Mouse (Mus musculus): ENCODE data around the gene Cd300e.
"Not testable (repeated sequence)": the region's sequence is repeated elsewhere in the genome, so short reads cannot be mapped to it uniquely, and the experiment has no call there.

The Cd300e gene

GRCm38 (mm10) chr11:115083376-115084139 is 21.6 kb upstream of the Cd300e start:
- in situ Hi-C loops (cut with MboI; ENCODE audit: unreplicated experiment in 2 of 2), result loop anchor here (5.0 kb wide), 2 partner anchors 189 to 269 kb away; no protein-coding TSS in a partner anchor

GRCm38 (mm10) chr11:115082196-115082595 is 20.2 kb upstream of the Cd300e start:
- in situ Hi-C loops (cut with MboI; ENCODE audit: unreplicated experiment in 2 of 2), result loop anchor here (5.0 kb wide), 2 partner anchors 190 to 270 kb away; no protein-coding TSS in a partner anchor

DNA sequence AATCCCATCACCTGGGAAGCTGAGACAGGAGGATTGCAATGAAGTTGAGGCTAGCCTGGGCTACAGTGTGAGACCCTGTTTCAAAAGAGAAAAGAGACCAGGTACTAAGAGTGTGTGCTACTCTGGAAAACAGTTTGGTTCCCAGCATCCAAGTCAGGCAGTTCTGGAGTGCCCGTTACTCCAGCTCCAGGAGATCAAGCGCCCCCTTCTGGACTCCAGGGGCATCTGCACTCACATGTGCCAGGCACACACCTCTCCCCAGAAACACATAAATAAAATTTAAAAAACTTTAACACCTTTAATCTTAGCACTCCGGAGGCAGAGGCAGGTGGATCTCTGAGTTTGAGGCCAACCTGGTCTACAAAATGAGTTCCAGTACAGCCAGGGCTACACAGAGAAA is 19.4 kb upstream of the Cd300e start:
- in situ Hi-C loops (cut with MboI; ENCODE audit: unreplicated experiment in 2 of 2), result loop anchor here (5.0 kb wide), 2 partner anchors 191 to 271 kb away; no protein-coding TSS in a partner anchor

- in situ Hi-C loops (cut with MboI; ENCODE audit: unreplicated experiment in 2 of 2), result loop anchor here (5.0 kb wide), 2 partner anchors 191 to 271 kb away; no protein-coding TSS in a partner anchor
Measured at GRCm38 (mm10) chr11:115080886-115081285, 18.9 kb upstream of the Cd300e start.

DNA sequence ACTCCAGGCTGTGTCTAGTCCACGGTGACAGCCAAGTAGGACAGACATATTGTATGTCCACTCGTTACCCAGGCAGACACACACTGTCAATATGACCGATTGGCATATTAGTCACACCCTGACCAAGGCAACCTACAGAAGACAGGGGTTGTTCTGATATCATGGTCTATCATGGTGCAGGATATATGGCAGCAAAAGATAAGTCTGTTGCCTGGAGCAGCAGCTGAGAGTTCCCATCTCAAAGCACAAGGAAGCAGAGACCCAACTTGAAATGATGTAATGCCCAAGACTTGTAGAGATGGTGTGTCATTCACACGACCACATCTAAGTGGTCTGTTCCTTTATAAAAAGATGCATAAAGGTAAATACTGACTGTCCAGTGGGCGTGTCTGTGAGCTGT is 16.7 kb upstream of the Cd300e start:
- in situ Hi-C loops (cut with MboI; ENCODE audit: unreplicated experiment in 2 of 2), result no loop called here

GRCm38 (mm10) chr11:115077436-115077835 is 15.5 kb upstream of the Cd300e start:
- in situ Hi-C loops (cut with MboI; ENCODE audit: unreplicated experiment in 2 of 2), result no loop called here

DNA sequence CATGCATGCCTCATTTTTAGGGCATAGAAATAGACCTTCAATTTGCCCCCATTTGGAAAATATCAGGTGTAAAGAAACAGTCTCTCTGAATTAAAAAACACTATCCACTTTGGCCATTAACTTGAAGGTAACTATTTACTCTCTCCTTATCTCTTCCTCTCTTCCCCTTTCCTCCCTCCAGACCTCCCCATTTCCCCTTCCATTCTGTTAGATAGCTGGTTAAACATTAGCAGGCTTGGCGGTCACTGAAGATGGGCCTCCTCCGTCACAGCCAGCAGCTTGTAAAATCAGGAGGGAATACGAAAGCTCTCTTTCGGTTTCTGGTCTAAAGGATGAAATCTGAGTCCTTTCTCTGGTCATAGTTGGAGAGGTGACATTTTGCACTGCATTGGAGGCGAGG is 13.9 kb upstream of the Cd300e start:
- in situ Hi-C loops (cut with MboI; ENCODE audit: unreplicated experiment in 2 of 2), result no loop called here

GRCm38 (mm10) chr11:115075407-115075806 is 13.4 kb upstream of the Cd300e start:
- in situ Hi-C loops (cut with MboI; ENCODE audit: unreplicated experiment in 2 of 2), result no loop called here

GRCm38 (mm10) chr11:115073002-115073401 is 11.0 kb upstream of the Cd300e start:
- in situ Hi-C loops (cut with MboI; ENCODE audit: unreplicated experiment in 2 of 2), result loop anchor here in 1 of 2 experiments (25.0 kb wide), 1 partner anchor 386 kb away; the partner anchor contains the start of gene Ttyh2

GRCm38 (mm10) chr11:115071631-115072294 is 9.8 kb upstream of the Cd300e start:
- in situ Hi-C loops (cut with MboI; ENCODE audit: unreplicated experiment in 2 of 2), result loop anchor here in 1 of 2 experiments (25.0 kb wide), 1 partner anchor 384 kb away; the partner anchor contains the start of gene Ttyh2

DNA sequence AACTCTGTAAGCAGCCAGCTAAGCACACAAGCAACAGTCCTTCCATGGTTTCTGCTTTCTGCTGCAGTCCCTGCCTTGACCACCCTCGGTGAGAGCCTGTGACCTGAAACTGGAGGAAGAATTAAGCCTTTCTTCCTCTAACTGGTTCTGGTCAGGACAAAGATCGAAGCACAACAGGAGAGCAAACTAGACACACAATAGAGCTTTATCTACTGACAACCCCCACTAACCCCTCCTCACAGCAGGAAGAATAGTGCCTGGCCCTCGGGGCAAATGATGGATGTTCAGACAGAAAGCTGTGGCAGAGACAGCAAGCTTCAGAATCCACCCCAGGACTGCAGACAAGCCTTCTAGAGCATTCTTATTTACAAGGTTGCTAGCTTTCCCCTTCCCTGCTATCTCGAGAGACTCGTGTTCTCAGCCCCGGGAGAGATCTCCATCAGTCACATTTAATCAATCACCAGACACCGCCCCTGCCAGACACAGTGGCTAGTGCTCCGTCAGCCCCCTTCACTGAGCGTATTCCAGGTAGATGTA is 9.1 kb upstream of the Cd300e start:
- in situ Hi-C loops (cut with MboI; ENCODE audit: unreplicated experiment in 2 of 2), result loop anchor here in 1 of 2 experiments (25.0 kb wide), 1 partner anchor 384 kb away; the partner anchor contains the start of gene Ttyh2

- in situ Hi-C loops (cut with MboI; ENCODE audit: unreplicated experiment in 2 of 2), result loop anchor here in 1 of 2 experiments (25.0 kb wide), 1 partner anchor 379 kb away; the partner anchor contains the start of gene Ttyh2
Measured at GRCm38 (mm10) chr11:115066768-115067167, 4.8 kb upstream of the Cd300e start.

- in situ Hi-C loops (cut with MboI; ENCODE audit: unreplicated experiment in 2 of 2), result loop anchor here (10.0 to 25.0 kb wide), 2 partner anchors 245 to 372 kb away; partner anchors contain the start of gene Ttyh2 (in 1 of the 2)
Measured at GRCm38 (mm10) chr11:115059797-115060196, 2.2 kb downstream of the Cd300e start.

- in situ Hi-C loops (cut with MboI; ENCODE audit: unreplicated experiment in 2 of 2), result loop anchor here (10.0 to 25.0 kb wide), 2 partner anchors 244 to 371 kb away; partner anchors contain the start of gene Ttyh2 (in 1 of the 2)
Measured at GRCm38 (mm10) chr11:115058701-115059100, 3.3 kb downstream of the Cd300e start.

- in situ Hi-C loops (cut with MboI; ENCODE audit: unreplicated experiment in 2 of 2), result loop anchor here (10.0 to 25.0 kb wide), 2 partner anchors 240 to 367 kb away; partner anchors contain the start of gene Ttyh2 (in 1 of the 2)
Measured at GRCm38 (mm10) chr11:115054537-115054936, 7.4 kb downstream of the Cd300e start.

GRCm38 (mm10) chr11:115052991-115053390 is 9.0 kb downstream of the Cd300e start:
- in situ Hi-C loops (cut with MboI; ENCODE audit: unreplicated experiment in 2 of 2), result loop anchor here (10.0 to 25.0 kb wide), 2 partner anchors 238 to 366 kb away; partner anchors contain the start of gene Ttyh2 (in 1 of the 2)

DNA sequence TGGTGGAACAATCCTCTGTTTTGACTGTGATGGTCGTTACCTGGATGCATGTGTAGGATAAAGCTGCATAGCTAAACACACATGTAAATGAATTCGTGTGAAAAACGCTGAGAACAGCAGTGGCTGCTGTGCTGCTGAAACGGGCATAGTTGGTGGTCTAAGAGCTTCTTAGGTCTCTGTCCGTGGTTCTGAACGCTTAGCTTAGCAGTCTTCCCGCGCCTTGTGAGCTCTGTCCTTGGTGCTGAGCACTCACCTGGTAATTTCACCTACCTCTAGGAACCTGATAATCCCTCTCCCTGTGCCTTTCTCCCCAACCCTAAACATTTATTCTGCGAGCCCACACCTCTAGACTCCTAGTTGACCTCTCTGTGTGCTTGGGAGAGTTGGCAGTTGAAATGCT is 9.8 kb downstream of the Cd300e start:
- in situ Hi-C loops (cut with MboI; ENCODE audit: unreplicated experiment in 2 of 2), result loop anchor here (10.0 to 25.0 kb wide), 2 partner anchors 237 to 365 kb away; partner anchors contain the start of gene Ttyh2 (in 1 of the 2)

DNA sequence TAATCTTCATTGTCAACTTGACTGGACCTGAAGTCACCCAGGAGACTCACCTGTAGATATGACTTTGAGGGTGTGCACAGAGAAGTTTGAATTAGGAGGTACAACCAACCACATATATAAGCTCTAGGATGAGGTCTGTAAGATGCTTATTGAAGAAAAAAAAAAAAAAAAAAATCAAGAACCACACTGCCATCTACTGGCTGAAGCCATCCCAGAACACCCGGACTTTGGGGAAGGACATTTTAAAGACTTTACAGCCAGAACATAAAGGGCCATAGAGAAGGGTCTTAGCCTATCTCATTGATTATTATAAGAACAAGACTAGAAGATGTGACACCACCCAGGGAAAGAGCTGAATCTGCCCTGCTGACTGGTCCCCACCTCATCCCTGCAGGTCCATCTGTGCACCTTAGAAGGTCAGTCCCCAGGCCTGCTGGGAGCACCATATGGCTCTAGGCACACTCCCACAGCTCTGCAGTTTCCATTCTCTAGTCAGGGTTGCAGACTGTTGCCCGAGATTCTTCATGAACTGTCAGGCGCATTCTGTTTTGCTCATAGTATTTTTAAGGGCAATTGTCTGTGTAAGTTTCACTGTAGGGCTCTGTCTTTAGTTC is 12.6 kb downstream of the Cd300e start:
- in situ Hi-C loops (cut with MboI; ENCODE audit: unreplicated experiment in 2 of 2), result no loop called here

GRCm38 (mm10) chr11:115048259-115048658 is 13.7 kb downstream of the Cd300e start, which contains the start of gene Cd300ld3:
TSS of gene Cd300ld3 (minus strand) at chr11:115048409.
- in situ Hi-C loops (cut with MboI; ENCODE audit: unreplicated experiment in 2 of 2), result no loop called here

- in situ Hi-C loops (cut with MboI; ENCODE audit: unreplicated experiment in 2 of 2), result not testable (repeated sequence)
Measured at GRCm38 (mm10) chr11:115037669-115038068, 24.3 kb downstream of the Cd300e start, which contains the start of gene Cd300ld5. TSS of gene Cd300ld5 (minus strand) at chr11:115037769.

Measured in v-Abl transformed pro-B cells (cell line).